Mouse (Mus musculus) myocyte (in vitro differentiated cells): Measurements from ENCODE around the gene Inafm1. TPM values are rescaled to one million over a fixed set of nuclear protein-coding genes. Genes with fewer than 3 reads are reported as not detected.
"Not testable (repeated sequence)": the region's sequence is repeated elsewhere in the genome, so short reads cannot be mapped to it uniquely, and the experiment has no call there.

ENCODE experiments used
- H3K27me3 ChIP-seq: one replicate; pipeline ENCODE4 v1.6.1; 2011; ENCODE audit not compliant: control insufficient read depth, insufficient read depth, insufficient read length
- H3K36me3 ChIP-seq: one replicate; pipeline ENCODE4 v1.6.1; 2011; ENCODE audit not compliant: control insufficient read depth, insufficient read depth
- H3K4me2 ChIP-seq: one replicate; pipeline ENCODE4 v1.6.1; 2011; ENCODE audit warnings: low read depth, control low read depth
- H3K4me3 ChIP-seq: one replicate; pipeline ENCODE4 v1.5.1; 2011; ENCODE audit warnings: mild to moderate bottlenecking, control low read depth, moderate library complexity
- H3K79me2 ChIP-seq: one replicate; pipeline ENCODE4 v1.6.1; 2011; ENCODE audit not compliant: control insufficient read depth, insufficient read depth
- H3ac ChIP-seq: one replicate; pipeline ENCODE4 v1.6.1; 2011; ENCODE audit not compliant: control insufficient read depth, insufficient read length
- CEBPB ChIP-seq: IDR thresholded peaks from 2 replicates; pipeline ENCODE4 v1.6.1; 2011; ENCODE audit warnings: mild to moderate bottlenecking, moderate library complexity; ENCODE audit not compliant: poor library complexity, insufficient read depth, severe bottlenecking
- E2F4 ChIP-seq: IDR thresholded peaks from one replicate; pipeline ENCODE4 v1.6.1; 2011; ENCODE audit warnings: mild to moderate bottlenecking, control low read depth, moderate library complexity; ENCODE audit not compliant: insufficient read depth
- MAX ChIP-seq: IDR thresholded peaks from one replicate; pipeline ENCODE4 v1.6.1; 2011; ENCODE audit warnings: low read depth, mild to moderate bottlenecking, control low read depth
- MYOD1 ChIP-seq, 3 experiments: IDR thresholded peaks; one replicate each; pipeline ENCODE4 v1.6.1; 2011; ENCODE audit warnings: control low read depth in 2 of 3, low read depth in 2 of 3, mild to moderate bottlenecking in 2 of 3, moderate library complexity in 1 of 3; ENCODE audit not compliant: insufficient read length in 2 of 3, control insufficient read depth in 1 of 3
- MYOG ChIP-seq, 3 experiments: IDR thresholded peaks; one replicate each; pipeline ENCODE4 v1.6.1; 2011; ENCODE audit warnings: control low read depth in 2 of 3, low read depth in 2 of 3, mild to moderate bottlenecking in 2 of 3; ENCODE audit not compliant: insufficient read length in 2 of 3, control insufficient read depth in 1 of 3, insufficient read depth in 1 of 3
- POLR2A ChIP-seq: IDR thresholded peaks from one replicate; pipeline ENCODE4 v1.6.1; 2011; ENCODE audit warnings: low read depth, mild to moderate bottlenecking, control low read depth, moderate library complexity; ENCODE audit not compliant: insufficient read length
- POLR2AphosphoS2 ChIP-seq: IDR thresholded peaks from one replicate; pipeline ENCODE4 v1.6.1; 2011; ENCODE audit warnings: low read depth, control low read depth; ENCODE audit not compliant: insufficient read length
- REST ChIP-seq: IDR thresholded peaks from one replicate; pipeline ENCODE4 v1.6.1; 2011; ENCODE audit warnings: mild to moderate bottlenecking, control low read depth, moderate library complexity; ENCODE audit not compliant: insufficient read depth, insufficient read length
- SRF ChIP-seq: IDR thresholded peaks from one replicate; pipeline ENCODE4 v1.6.1; 2011; ENCODE audit warnings: low read depth; ENCODE audit not compliant: control insufficient read depth, insufficient read length
- TCF12 ChIP-seq: IDR thresholded peaks from one replicate; pipeline ENCODE4 v1.6.1; 2011; ENCODE audit warnings: mild to moderate bottlenecking, control low read depth; ENCODE audit not compliant: poor library complexity, insufficient read depth, severe bottlenecking
- TCF3 ChIP-seq: IDR thresholded peaks from one replicate; pipeline ENCODE4 v1.6.1; 2011; ENCODE audit warnings: low read depth, control low read depth; ENCODE audit not compliant: insufficient read length
- USF1 ChIP-seq: IDR thresholded peaks from one replicate; pipeline ENCODE4 v1.6.1; 2011; ENCODE audit warnings: low read depth, mild to moderate bottlenecking, control low read depth, moderate library complexity
- polyA plus RNA-seq: library from polyadenylated mRNA; unstranded; fragments of >200 nt; fragmentation: generic; extraction: Trizol; gene quantifications from one replicate; pipeline ENCODE4 v1.2.1, GENCODE M21; 2012; ENCODE audit warnings: missing spikeins

Gene Inafm1
- polyA plus RNA-seq, 1 experiment = 12.1 TPM

DNA sequence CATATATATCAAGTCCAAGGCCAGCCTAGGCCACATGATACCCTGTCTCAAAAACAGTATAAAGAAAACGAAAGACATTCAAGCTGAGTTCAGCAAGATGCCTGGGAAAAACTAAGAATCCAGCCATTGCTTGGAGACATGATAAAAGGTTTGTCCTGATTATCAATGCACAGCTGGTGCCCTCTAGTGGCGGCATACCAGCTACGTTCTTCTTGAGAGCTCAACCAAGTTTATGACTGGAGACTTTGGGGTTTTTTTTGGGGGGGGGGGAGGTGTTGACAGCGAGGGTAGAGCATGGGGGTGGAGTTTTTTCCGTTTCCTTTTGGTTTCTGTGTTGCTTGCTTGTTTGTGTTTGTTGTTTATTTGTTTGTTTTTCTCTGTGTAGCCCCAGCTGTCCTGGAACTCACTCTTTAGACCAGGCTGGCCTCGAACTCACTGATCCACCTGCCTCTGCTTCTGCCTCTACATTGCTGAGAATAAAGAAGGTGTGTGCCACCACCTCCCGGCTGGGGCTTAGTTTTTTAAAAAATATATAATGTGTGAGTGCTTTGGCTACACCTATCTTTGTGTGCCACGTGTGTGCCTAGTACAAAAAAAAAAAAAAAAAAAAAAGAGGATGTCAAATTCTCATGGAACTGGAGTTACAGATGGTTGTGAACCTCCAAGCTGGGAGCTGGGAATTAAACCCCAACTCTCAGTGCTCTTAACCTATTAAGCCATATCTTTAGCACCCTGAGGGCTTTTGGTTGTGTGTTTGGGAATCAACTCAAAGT is 10.2 kb downstream of the Inafm1 start:
- no peaks in the 10 kb centered on the region for H3K27me3 ChIP-seq
- no peaks in the 10 kb centered on the region for H3K79me2 ChIP-seq
- no peak overlapping the region for H3K4me3 ChIP-seq
- H3ac ChIP-seq = no peak overlapping the region
- TF ChIP-seq POLR2A (no peak), SRF (no peak), MYOD1 (IDR thresholded peaks at IDR 0.05; ENCODE audit: control insufficient read depth in 1 of 3, insufficient read length in 2 of 3, low read depth in 2 of 3) (no peak), TCF3 (no peak), MYOG (IDR thresholded peaks at IDR 0.05; ENCODE audit: control insufficient read depth in 1 of 3, insufficient read depth in 1 of 3, insufficient read length in 2 of 3, low read depth in 2 of 3) (no peak), USF1 (no peak), CEBPB (no peak), MAX (no peak), REST (no peak), TCF12 (no peak), E2F4 (no peak), POLR2AphosphoS2 (no peak)
- no peak overlapping the region for H3K4me2 ChIP-seq
- no peaks in the 10 kb centered on the region for H3K36me3 ChIP-seq

GRCm38 (mm10) chr7:16261097-16261496 is 12.3 kb downstream of the Inafm1 start:
- no peaks in the 10 kb centered on the region for H3K27me3 ChIP-seq
- H3K4me3 ChIP-seq = no peak overlapping the region
- no peak overlapping the region for H3K4me2 ChIP-seq
- H3ac ChIP-seq = no peak overlapping the region
- TF ChIP-seq USF1 (no peak), TCF3 (no peak), TCF12 (no peak), REST (no peak), SRF (no peak), CEBPB (no peak), MYOD1 (IDR thresholded peaks at IDR 0.05; ENCODE audit: control insufficient read depth in 1 of 3, insufficient read length in 2 of 3, low read depth in 2 of 3) (no peak), MAX (no peak), POLR2AphosphoS2 (no peak), E2F4 (no peak), MYOG (IDR thresholded peaks at IDR 0.05; ENCODE audit: control insufficient read depth in 1 of 3, insufficient read depth in 1 of 3, insufficient read length in 2 of 3, low read depth in 2 of 3) (no peak), POLR2A (no peak)
- no peaks in the 10 kb centered on the region for H3K79me2 ChIP-seq
- no peaks in the 10 kb centered on the region for H3K36me3 ChIP-seq

GRCm38 (mm10) chr7:16259110-16259590 is 14.3 kb downstream of the Inafm1 start, which contains the start of gene C5ar1:
C5ar1 (minus strand) TSS chr7:16259540.
- H3K36me3 ChIP-seq = no peaks in the 10 kb centered on the region
- no peak within 1 kb of the TSS for H3ac ChIP-seq
- H3K27me3 ChIP-seq = no peaks in the 10 kb centered on the region
- no peaks in the 10 kb centered on the region for H3K79me2 ChIP-seq
- no peak within 1 kb of the TSS for H3K4me2 ChIP-seq
- TF ChIP-seq USF1 (no peak), POLR2A (no peak), MYOD1 (IDR thresholded peaks at IDR 0.05; ENCODE audit: control insufficient read depth in 1 of 3, insufficient read length in 2 of 3, low read depth in 2 of 3) (no peak), SRF (no peak), TCF3 (no peak), MAX (no peak), REST (no peak), POLR2AphosphoS2 (no peak), E2F4 (no peak), TCF12 (no peak), MYOG (IDR thresholded peaks at IDR 0.05; ENCODE audit: control insufficient read depth in 1 of 3, insufficient read depth in 1 of 3, insufficient read length in 2 of 3, low read depth in 2 of 3) (no peak), CEBPB (no peak)
- no peak within 1 kb of the TSS for H3K4me3 ChIP-seq

GRCm38 (mm10) chr7:16257830-16258229 is 15.6 kb downstream of the Inafm1 start:
- Histone ChIP-seq H3K27me3 (no peaks in the 10 kb centered on the region), H3K79me2 (no peaks in the 10 kb centered on the region), H3K36me3 (no peaks in the 10 kb centered on the region), H3K4me2 (no peak overlapping the region), H3ac (no peak overlapping the region), H3K4me3 (no peak overlapping the region)
- TF ChIP-seq MYOG (IDR thresholded peaks at IDR 0.05; ENCODE audit: control insufficient read depth in 1 of 3, insufficient read depth in 1 of 3, insufficient read length in 2 of 3, low read depth in 2 of 3) (no peak), CEBPB (no peak), E2F4 (no peak), TCF12 (no peak), POLR2A (no peak), MAX (no peak), USF1 (no peak), SRF (no peak), POLR2AphosphoS2 (no peak)

GRCm38 (mm10) chr7:16255963-16256362 is 17.5 kb downstream of the Inafm1 start:
- H3ac ChIP-seq, H3K79me2 ChIP-seq, H3K27me3 ChIP-seq, H3K4me3 ChIP-seq, H3K4me2 ChIP-seq, H3K36me3 ChIP-seq: not testable (repeated sequence)
